Mouse (Mus musculus): ENCODE data around the gene Ccdc78.

DNA sequence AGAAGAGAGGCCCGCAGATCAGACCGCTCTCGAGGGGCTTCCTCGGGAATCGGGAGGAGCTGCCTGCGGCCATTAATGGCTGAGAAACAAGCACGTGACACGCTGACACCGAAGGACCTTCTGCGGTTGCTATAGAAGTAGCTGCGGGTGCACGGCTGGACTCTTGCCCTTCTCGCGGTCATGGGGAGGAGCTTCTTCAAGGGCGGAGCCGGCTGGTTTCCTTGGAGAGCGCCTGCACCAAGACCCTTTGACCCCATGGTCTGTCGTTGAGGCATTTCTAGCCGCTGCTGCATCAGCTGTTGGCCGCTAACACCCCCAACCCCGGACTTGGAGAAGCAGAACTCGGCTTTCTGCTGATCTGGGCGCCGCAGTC is 46.9 kb downstream of the Ccdc78 start, which contains the start of gene Stub1:
- no peak for TF ChIP-seq MAFK (IDR thresholded peaks at IDR 0.05; ENCODE audit: insufficient read depth, low read depth, low read length)
- TF ChIP-seq ZNF384 (IDR thresholded peaks at IDR 0.05; ENCODE audit: low read depth, low read length) = no peak
- no peak for TF ChIP-seq ZC3H11A (IDR thresholded peaks at IDR 0.05; ENCODE audit: borderline replicate concordance, low read depth, low read length)
- TF ChIP-seq CHD2 (IDR thresholded peaks at IDR 0.05; ENCODE audit: low read depth, low read length) = no peak
- TF ChIP-seq HCFC1 (IDR thresholded peaks at IDR 0.05; ENCODE audit: borderline replicate concordance, insufficient read depth, low read length) = no peak

Data from ES-E14 (cell line).